Mouse (Mus musculus): ENCODE data around the gene Sohlh1. TPM values are rescaled to one million over a fixed set of nuclear protein-coding genes. Genes with fewer than 3 reads are reported as not detected.

Gene Sohlh1
- total RNA-seq (2014; fragmentation: Nextera tagmentation) (not detected in 2 replicates), total RNA-seq (2017) (not detected in 2 replicates), polyA plus RNA-seq (2012) (not detected in 2 replicates)

- Histone ChIP-seq H3K4me1 (ENCODE audit: insufficient read depth, low read depth, low read length) (no peaks in the 10 kb centered on the region), H3K9me3 (replicated peaks) (no peaks in the 10 kb centered on the region), H3K4me3 (ENCODE audit: low read depth, low read length) (no peak within 1 kb of the TSS), H3K27me3 (ENCODE audit: insufficient read depth, low read length) (peaks cover 11% of the 10 kb centered on the region; the same call in 1 of the 2 replicates), H3K36me3 (replicated peaks) (no peaks in the 10 kb centered on the region)
- DNase-seq (ENCODE audit: low spot score) (no peak), ATAC-seq (ENCODE audit: extremely low read depth, insufficient number of reproducible peaks, low FRiP score, poor library complexity, severe bottlenecking) (no peak)
- TF ChIP-seq TAL1 (conservative IDR thresholded peaks at IDR 0.05; ENCODE audit: low read depth, low read length) (no peak), GATA1 (IDR thresholded peaks at IDR 0.05; ENCODE audit: borderline replicate concordance, low read length) (no peak), CTCF (IDR thresholded peaks at IDR 0.05; ENCODE audit: low read depth, low read length) (no peak), GATA2 (IDR thresholded peaks at IDR 0.05; ENCODE audit: borderline replicate concordance, low read depth, low read length) (no peak), POLR2AphosphoS5 (IDR thresholded peaks at IDR 0.05; ENCODE audit: insufficient replicate concordance, low read depth, low read length) (no peak)
Measured at GRCm38 (mm10) chr2:25847226-25847625, at the start of gene Sohlh1. Sohlh1 (minus strand) TSS chr2:25847248.

GRCm38 (mm10) chr2:25892440-25892839 lies 45.4 kb upstream of the Sohlh1 start:
- no peak for DNase-seq (ENCODE audit: low spot score)
- Histone ChIP-seq H3K4me3 (ENCODE audit: low read depth, low read length) (no peak overlapping the region), H3K9me3 (replicated peaks) (no peaks in the 10 kb centered on the region), H3K4me1 (ENCODE audit: insufficient read depth, low read depth, low read length) (0 out of 2 replicates have a peak, but pooled peaks cover 3% of the 10 kb centered on the region), H3K27me3 (ENCODE audit: insufficient read depth, low read length) (peaks cover 26% of the 10 kb centered on the region), H3K36me3 (replicated peaks) (no peaks in the 10 kb centered on the region)
- no peak for TF ChIP-seq GATA2 (IDR thresholded peaks at IDR 0.05; ENCODE audit: borderline replicate concordance, low read depth, low read length)
- no peak for TF ChIP-seq TAL1 (conservative IDR thresholded peaks at IDR 0.05; ENCODE audit: low read depth, low read length)
- no peak for TF ChIP-seq POLR2AphosphoS5 (IDR thresholded peaks at IDR 0.05; ENCODE audit: insufficient replicate concordance, low read depth, low read length)
- TF ChIP-seq GATA1 (IDR thresholded peaks at IDR 0.05; ENCODE audit: borderline replicate concordance, low read length): no peak
- no peak for TF ChIP-seq CTCF (IDR thresholded peaks at IDR 0.05; ENCODE audit: low read depth, low read length)
- ATAC-seq (ENCODE audit: extremely low read depth, insufficient number of reproducible peaks, low FRiP score, poor library complexity, severe bottlenecking): no peak

- H3K9me3 ChIP-seq (replicated peaks): no peaks in the 10 kb centered on the region
Measured at GRCm38 (mm10) chr2:25888144-25888543, 41.1 kb upstream of the Sohlh1 start.

GRCm38 (mm10) chr2:25887226-25887625 lies 40.2 kb upstream of the Sohlh1 start:
- DNase-seq (ENCODE audit: low spot score) (no peak), ATAC-seq (ENCODE audit: extremely low read depth, insufficient number of reproducible peaks, low FRiP score, poor library complexity, severe bottlenecking) (no peak)
- Histone ChIP-seq H3K27me3 (ENCODE audit: insufficient read depth, low read length) (peaks cover 21% of the 10 kb centered on the region; the same call in 1 of the 2 replicates), H3K36me3 (replicated peaks) (no peaks in the 10 kb centered on the region), H3K9me3 (replicated peaks) (no peaks in the 10 kb centered on the region), H3K4me1 (ENCODE audit: insufficient read depth, low read depth, low read length) (peaks cover 8% of the 10 kb centered on the region; the same call in 1 of the 2 replicates), H3K4me3 (ENCODE audit: low read depth, low read length) (no peak overlapping the region)
- TF ChIP-seq GATA2 (IDR thresholded peaks at IDR 0.05; ENCODE audit: borderline replicate concordance, low read depth, low read length) (no peak), POLR2AphosphoS5 (IDR thresholded peaks at IDR 0.05; ENCODE audit: insufficient replicate concordance, low read depth, low read length) (no peak), CTCF (IDR thresholded peaks at IDR 0.05; ENCODE audit: low read depth, low read length) (no peak), TAL1 (conservative IDR thresholded peaks at IDR 0.05; ENCODE audit: low read depth, low read length) (no peak), GATA1 (IDR thresholded peaks at IDR 0.05; ENCODE audit: borderline replicate concordance, low read length) (no peak)

More at GRCm38 (mm10) chr2:25888144-25888543, 41.1 kb upstream of the Sohlh1 start:
- no peak for DNase-seq (ENCODE audit: low spot score)
- H3K4me1 ChIP-seq (ENCODE audit: insufficient read depth, low read depth, low read length): peaks cover 8% of the 10 kb centered on the region; the same call in 1 of the 2 replicates
- H3K4me3 ChIP-seq (ENCODE audit: low read depth, low read length): no peak overlapping the region
- H3K27me3 ChIP-seq (ENCODE audit: insufficient read depth, low read length): peaks cover 24% of the 10 kb centered on the region; the same call in 1 of the 2 replicates
- TF ChIP-seq TAL1 (conservative IDR thresholded peaks at IDR 0.05; ENCODE audit: low read depth, low read length): no peak
- TF ChIP-seq GATA1 (IDR thresholded peaks at IDR 0.05; ENCODE audit: borderline replicate concordance, low read length): no peak
- no peak for TF ChIP-seq CTCF (IDR thresholded peaks at IDR 0.05; ENCODE audit: low read depth, low read length)
- no peak for TF ChIP-seq GATA2 (IDR thresholded peaks at IDR 0.05; ENCODE audit: borderline replicate concordance, low read depth, low read length)
- no peak for TF ChIP-seq POLR2AphosphoS5 (IDR thresholded peaks at IDR 0.05; ENCODE audit: insufficient replicate concordance, low read depth, low read length)
- H3K36me3 ChIP-seq (replicated peaks): no peaks in the 10 kb centered on the region
- ATAC-seq (ENCODE audit: extremely low read depth, insufficient number of reproducible peaks, low FRiP score, poor library complexity, severe bottlenecking): no peak

GRCm38 (mm10) chr2:25884756-25885155 lies 37.7 kb upstream of the Sohlh1 start:
- no peak for ATAC-seq (ENCODE audit: extremely low read depth, insufficient number of reproducible peaks, low FRiP score, poor library complexity, severe bottlenecking)
- H3K4me1 ChIP-seq (ENCODE audit: insufficient read depth, low read depth, low read length): peaks cover 8% of the 10 kb centered on the region; the same call in 1 of the 2 replicates
- H3K36me3 ChIP-seq (replicated peaks): no peaks in the 10 kb centered on the region
- peaks cover 13% of the 10 kb centered on the region; the same call in 1 of the 2 replicates for H3K27me3 ChIP-seq (ENCODE audit: insufficient read depth, low read length)
- no peak for TF ChIP-seq GATA2 (IDR thresholded peaks at IDR 0.05; ENCODE audit: borderline replicate concordance, low read depth, low read length)
- no peak for TF ChIP-seq GATA1 (IDR thresholded peaks at IDR 0.05; ENCODE audit: borderline replicate concordance, low read length)
- TF ChIP-seq CTCF (IDR thresholded peaks at IDR 0.05; ENCODE audit: low read depth, low read length): no peak
- TF ChIP-seq TAL1 (conservative IDR thresholded peaks at IDR 0.05; ENCODE audit: low read depth, low read length): no peak
- no peak for TF ChIP-seq POLR2AphosphoS5 (IDR thresholded peaks at IDR 0.05; ENCODE audit: insufficient replicate concordance, low read depth, low read length)
- H3K4me3 ChIP-seq (ENCODE audit: low read depth, low read length): no peak overlapping the region
- H3K9me3 ChIP-seq (replicated peaks): no peaks in the 10 kb centered on the region
- DNase-seq (ENCODE audit: low spot score): no peak

- Histone ChIP-seq H3K36me3 (replicated peaks) (no peaks in the 10 kb centered on the region), H3K4me3 (ENCODE audit: low read depth, low read length) (no peak overlapping the region), H3K27me3 (ENCODE audit: insufficient read depth, low read length) (peaks cover 4% of the 10 kb centered on the region; the same call in 1 of the 2 replicates), H3K4me1 (ENCODE audit: insufficient read depth, low read depth, low read length) (peaks cover 4% of the 10 kb centered on the region; the same call in 1 of the 2 replicates), H3K9me3 (replicated peaks) (no peaks in the 10 kb centered on the region)
- TF ChIP-seq GATA1 (IDR thresholded peaks at IDR 0.05; ENCODE audit: borderline replicate concordance, low read length) (no peak), CTCF (IDR thresholded peaks at IDR 0.05; ENCODE audit: low read depth, low read length) (no peak), TAL1 (conservative IDR thresholded peaks at IDR 0.05; ENCODE audit: low read depth, low read length) (no peak), GATA2 (IDR thresholded peaks at IDR 0.05; ENCODE audit: borderline replicate concordance, low read depth, low read length) (no peak), POLR2AphosphoS5 (IDR thresholded peaks at IDR 0.05; ENCODE audit: insufficient replicate concordance, low read depth, low read length) (no peak)
- ATAC-seq (ENCODE audit: extremely low read depth, insufficient number of reproducible peaks, low FRiP score, poor library complexity, severe bottlenecking) (no peak), DNase-seq (ENCODE audit: low spot score) (no peak)
Measured at GRCm38 (mm10) chr2:25882276-25882675, 35.2 kb upstream of the Sohlh1 start.
